Mouse (Mus musculus) left cerebral cortex, adult 11 months (tissue): Measurements from ENCODE around the gene Gm21969.

ENCODE experiments used
- DNase-seq: peaks from one replicate; pipeline ENCODE4 v3.0.0; 2022; ENCODE audit warnings: low spot score

The Gm21969 gene

GRCm38 (mm10) chr4:139585713-139586112 is 17.3 kb upstream of the Gm21969 start:
- no peak for DNase-seq

GRCm38 (mm10) chr4:139587370-139587769 is 15.6 kb upstream of the Gm21969 start:
- no peak for DNase-seq

DNA sequence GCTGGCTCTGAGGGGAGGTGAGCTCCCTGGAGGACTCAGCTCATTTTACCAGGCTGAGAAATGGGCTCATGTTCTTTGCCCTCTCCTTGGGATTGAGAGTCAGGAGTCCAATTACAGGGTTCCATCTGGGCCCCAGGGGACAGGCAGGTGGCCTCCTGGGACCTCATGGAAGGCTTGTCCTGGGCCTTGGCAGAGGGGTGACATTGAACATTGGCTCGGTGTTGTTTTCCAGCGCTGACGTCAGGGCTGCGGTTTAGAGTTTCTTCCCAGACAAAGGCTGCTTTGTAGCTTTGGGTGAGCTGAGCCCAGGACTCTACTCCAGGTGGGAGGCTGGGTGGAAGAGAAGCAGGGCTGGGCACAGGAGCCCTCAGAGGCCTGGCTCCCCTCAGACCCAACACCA is 15.2 kb upstream of the Gm21969 start:
- no peak for DNase-seq

- DNase-seq, result no peak
Measured at GRCm38 (mm10) chr4:139589351-139590027, 13.5 kb upstream of the Gm21969 start.

DNA sequence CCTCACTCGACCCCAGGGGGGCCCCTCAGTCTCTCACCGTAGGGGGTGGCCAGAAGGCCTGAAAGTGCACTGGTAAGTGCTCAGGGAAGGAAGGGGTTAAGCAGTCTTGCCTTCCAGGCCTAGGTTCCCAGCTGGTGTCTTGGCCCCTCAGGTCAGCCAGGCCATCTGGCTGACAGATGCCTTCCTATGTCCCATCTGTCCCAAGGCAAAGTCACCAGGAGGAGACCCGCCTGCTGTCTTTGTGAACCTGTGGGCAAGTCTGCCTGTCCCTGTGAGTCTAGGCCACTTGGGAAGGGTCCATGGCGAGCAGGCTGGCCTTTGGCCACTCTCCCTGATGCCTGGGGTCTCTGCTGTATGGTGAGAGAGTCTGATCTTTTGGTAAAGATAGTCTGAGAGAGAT is 12.5 kb upstream of the Gm21969 start:
- DNase-seq, result no peak

DNA sequence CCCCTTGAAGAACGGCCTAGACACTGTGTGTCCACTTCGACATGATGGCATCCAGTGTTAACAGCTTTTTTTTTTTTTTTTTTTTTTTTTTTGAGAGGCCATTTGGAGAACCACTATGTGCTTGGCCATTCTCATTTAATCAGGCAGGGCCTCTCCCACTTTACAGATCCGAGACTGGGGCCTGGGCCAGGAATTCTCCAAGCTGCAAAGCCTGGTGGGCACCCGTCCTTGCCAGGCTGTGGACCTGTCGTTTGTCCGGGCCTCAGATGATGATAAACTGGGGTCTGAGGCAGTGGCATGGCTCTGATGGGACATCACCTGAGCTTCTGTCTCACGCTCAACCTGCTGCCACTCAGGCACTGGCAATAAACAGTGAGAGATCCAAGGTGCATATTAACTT is 10.1 kb upstream of the Gm21969 start:
- DNase-seq, result no peak

- no peak for DNase-seq
Measured at GRCm38 (mm10) chr4:139593383-139593782, 9.6 kb upstream of the Gm21969 start.

DNA sequence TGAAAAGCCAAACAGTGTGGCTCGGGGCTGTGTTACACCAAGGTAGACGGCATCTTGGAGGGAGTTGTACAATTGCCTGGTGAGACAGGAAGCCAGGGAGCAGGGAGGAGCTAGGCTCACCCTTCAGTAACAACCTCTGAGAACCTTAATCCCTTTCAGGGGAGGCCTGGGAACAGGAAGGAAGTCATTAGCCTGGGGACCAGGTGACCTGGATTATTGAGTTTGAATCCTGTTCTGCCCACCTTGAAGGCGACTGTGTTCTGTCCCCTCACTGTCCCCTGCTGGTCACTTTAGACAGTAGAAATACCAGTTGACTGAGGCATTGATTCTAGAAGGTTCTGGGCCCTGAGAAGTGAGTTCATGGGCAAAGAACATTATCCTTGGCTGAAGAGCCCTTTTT is 8.9 kb upstream of the Gm21969 start:
- DNase-seq, result no peak

- DNase-seq, result no peak
Measured at GRCm38 (mm10) chr4:139596715-139597114, 6.3 kb upstream of the Gm21969 start.

DNA sequence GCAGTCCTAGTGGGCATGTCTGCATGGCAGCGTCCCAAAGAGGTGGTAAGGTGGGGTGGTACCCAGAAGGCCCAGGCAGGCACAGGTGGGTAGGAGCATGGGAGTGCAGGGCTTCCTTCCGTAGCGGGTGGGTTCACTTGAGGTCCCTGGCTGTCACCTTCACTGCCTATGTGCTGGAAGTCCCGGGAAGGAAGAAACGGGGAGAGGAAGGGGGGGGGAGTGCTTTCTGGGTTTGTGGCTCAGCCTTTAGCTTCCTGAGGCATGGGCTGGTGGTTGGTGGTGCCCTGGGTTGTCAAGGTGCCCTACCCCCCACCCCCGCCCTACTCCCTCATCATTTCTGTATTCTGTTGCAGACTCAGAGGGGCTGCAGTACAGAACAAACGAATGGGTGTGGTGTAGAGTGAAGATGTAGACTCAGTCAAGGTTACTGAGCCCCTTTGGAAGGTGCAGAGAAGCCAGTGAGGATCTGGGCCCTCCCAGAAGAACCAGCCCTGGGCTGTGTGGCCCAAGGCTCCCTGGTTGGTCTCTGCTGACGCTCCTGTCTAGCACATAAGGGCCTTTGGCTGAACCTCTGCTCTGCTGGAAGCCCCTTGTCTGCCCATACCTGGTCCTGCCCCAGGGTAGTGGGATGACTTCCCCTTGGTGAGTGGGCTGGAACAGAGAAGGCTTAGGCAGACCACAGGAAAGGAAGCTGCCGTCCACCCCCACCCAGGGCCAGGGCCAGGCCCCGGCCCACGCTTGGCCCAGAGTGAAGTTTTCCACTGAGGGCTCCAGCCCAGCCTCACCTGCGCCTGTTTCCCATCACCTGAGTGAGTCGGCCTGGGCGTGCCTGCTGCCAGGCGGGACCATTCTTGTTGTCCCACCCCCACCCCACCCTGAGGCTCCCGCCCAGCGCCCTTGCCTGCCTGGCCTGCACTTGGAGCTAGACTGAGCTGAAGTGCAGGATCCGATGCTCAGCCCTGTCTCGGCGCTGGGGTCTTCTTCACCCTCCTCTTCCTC is 5.4 kb upstream of the Gm21969 start:
- DNase-seq, result no peak

- DNase-seq, result no peak
Measured at GRCm38 (mm10) chr4:139598356-139598755, 4.6 kb upstream of the Gm21969 start.

- DNase-seq, result no peak
Measured at GRCm38 (mm10) chr4:139598950-139599518, 4.0 kb upstream of the Gm21969 start.

DNA sequence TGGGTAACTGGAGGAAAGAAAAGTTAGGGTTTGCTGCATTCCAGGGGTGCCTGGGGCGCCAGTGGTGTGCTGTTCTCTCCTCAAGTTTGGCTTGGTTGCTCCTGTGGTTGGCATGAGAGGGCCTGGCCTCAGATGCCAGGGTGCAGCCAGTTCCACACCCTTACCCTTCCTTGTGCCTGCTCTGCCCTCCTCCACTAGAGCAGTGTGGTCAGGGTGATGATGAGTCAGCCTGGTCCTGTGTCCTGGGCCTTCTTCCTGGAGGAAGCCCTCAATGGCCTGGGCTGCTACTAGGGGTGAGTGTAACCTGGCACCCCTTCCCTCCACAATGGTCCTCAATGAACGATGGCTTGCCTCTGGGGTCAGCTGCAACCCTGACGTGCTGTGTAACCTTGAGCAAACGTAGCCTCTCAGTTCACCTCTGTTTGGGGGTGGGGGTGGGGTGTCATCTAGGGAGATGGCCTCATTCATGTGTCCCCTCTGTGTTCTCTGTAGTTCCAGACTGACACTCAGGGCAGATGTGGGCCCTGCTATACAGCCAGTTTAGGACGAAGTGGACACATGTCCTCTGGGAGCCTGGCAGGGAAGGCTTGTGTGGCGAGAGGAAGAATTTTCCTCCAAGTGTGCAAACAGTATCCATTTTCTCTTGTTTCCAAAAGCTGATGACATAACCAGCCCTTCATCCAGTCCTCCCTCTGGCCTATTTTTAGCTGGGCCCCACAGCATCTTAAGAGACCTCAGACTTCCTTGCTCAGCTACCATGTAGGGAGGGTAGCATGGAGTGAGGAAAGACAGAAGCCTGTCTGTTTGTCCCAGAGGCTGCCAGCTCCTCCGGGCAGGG is 1.2 kb upstream of the Gm21969 start:
- no peak for DNase-seq

GRCm38 (mm10) chr4:139605216-139605615 is 2.2 kb downstream of the Gm21969 start:
- DNase-seq, result no peak

DNA sequence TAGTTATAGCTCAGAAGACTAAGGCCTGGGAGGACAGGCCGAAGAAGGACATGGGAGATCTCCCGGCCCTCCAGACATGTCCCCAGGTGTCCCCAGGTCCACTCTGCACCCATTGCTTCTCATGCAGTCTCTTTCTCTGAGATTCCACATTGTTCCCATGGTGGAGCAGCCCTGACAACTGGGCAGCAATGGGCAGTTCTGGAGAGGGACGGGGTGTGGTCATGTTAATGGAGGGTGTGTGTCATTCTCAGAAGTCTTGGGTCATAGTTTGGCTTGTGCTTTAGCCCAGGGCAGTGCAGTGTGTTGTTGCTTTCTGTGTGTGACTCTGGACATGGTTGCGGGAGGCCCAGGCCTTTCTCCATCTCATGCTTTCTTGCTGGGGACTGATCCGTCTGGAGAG is 3.7 kb downstream of the Gm21969 start:
- no peak for DNase-seq

DNA sequence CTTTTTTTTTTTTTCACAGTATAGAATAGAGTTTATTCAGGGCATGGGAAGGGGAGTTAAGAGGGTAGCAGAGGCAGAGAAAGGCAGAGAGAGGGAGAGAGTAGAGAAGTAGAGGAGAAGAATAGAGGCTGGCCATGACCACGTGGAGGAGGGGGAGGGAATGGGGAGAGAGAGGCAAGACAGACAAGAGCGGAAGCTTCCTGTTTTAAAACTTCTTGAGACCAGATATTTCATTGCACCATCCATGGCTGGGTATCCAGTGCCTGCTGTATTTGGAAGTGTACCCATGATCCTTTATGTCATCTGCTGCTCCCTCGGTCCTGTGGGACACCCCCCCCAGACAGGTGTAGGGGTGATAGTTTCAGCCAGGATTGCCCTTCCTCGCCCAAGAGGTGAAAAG is 6.0 kb downstream of the Gm21969 start:
- DNase-seq, result no peak

DNA sequence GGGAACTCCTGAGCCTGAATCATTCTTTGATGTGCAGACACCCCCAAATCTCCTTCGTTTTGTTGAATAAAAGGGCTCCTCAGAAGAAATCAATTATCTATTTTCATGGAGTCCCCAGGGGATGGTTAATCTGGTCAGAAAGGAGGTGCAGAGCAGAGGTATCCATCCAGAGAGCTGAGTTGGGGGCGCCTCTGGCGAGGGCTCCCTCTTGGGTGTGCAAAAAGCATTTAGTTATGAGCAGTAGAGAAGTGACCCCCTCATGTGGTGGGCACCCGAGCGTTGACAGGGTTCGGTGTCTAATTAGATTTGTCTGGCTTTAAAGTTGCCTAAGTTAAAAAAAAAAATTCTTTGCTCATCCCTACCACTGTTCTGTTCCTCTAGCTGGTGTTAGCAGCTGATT is 8.0 kb downstream of the Gm21969 start:
- no peak for DNase-seq

GRCm38 (mm10) chr4:139611542-139611953 is 8.6 kb downstream of the Gm21969 start:
- no peak for DNase-seq

DNA sequence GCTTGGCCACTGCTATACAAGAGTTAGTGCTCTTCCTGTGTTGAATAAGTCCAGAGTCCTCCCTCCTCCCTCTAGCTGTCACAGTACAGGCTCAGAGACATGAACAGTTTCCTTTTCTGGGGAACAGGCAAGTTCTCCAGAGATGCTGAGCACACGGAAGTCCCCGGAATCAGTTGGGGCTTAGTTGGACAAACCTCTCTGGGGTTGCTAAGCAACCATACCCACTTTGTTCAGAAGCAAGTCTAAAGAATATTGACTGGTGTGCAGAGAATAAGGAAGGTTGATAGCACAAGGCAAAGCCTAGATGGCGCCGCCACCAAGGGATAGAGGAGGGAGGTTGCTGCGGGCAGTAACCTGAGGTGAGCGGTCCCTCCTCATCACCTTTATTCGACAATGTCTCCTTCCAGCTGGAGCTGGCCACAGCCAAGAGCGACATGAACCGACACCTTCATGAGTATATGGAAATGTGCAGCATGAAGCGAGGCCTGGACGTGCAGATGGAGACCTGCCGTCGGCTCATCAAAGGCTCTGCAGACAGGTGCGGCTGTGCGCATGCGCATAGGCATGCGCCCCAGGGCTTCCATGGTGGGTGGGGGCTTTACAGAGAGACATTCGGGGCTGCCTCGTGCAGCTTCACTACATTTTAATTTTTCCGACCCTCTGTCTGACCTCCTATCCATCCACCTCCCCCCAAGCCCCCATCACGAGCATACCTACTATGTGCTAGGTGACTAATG is 11.7 kb downstream of the Gm21969 start:
- DNase-seq, result no peak

DNA sequence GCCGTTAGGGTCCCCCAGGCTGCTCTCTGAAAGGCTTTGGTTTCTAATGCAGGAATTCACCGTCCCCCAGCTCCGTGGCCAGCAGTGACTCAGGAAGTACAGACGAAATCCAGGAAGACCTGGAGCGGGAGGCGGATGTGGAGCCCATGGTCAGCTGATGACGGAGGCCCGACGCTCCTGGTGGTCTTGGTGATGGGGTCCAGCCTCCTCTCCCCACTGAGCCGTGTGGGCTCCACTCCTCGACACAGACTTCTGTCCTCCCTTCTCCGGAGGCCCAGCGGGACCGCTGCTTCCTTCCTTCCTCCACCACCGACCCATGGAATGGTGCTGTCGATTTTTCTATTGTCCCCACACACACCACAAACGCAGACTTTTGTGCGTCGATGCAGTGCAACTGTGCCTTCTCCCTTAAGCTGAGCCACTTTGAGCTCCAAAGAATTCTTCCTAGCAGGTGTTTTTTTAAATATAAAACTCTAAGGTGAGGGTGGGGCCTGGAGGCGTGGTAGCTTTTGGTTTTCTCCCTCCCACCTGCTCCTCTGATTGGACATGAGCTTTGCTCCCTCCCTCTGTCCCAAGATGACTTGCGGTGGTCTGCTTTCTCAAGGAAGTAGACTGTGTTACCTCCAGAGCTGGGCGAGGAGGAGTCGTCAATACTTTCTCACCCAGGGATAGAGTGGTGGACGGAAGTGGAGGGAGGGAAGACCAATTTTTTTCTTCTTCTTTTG is 13.5 kb downstream of the Gm21969 start:
- DNase-seq, result no peak

DNA sequence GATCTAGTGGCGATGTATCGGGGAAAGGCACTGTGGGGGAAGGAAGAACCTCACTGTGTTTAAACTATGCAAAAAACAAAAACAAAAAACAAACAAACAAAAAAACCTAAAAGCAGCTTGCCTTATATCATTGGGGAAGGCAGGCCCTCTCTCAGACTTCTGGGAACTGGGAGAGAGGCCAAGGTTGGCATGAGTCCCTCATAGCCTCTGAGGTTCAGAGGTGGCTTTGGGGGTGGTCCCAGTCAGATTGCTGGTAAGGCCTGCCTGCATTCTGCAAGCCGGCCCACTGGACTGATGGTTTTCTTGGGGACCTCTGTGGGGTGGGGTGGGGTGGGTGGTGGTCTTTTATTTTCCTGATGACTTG is 14.0 kb downstream of the Gm21969 start:
- DNase-seq, result no peak
